Mouse (Mus musculus): ENCODE data around the gene Hspa1l.
"Not testable (repeated sequence)": the region's sequence is repeated elsewhere in the genome, so short reads cannot be mapped to it uniquely, and the experiment has no call there.

Gene Hspa1l

DNA sequence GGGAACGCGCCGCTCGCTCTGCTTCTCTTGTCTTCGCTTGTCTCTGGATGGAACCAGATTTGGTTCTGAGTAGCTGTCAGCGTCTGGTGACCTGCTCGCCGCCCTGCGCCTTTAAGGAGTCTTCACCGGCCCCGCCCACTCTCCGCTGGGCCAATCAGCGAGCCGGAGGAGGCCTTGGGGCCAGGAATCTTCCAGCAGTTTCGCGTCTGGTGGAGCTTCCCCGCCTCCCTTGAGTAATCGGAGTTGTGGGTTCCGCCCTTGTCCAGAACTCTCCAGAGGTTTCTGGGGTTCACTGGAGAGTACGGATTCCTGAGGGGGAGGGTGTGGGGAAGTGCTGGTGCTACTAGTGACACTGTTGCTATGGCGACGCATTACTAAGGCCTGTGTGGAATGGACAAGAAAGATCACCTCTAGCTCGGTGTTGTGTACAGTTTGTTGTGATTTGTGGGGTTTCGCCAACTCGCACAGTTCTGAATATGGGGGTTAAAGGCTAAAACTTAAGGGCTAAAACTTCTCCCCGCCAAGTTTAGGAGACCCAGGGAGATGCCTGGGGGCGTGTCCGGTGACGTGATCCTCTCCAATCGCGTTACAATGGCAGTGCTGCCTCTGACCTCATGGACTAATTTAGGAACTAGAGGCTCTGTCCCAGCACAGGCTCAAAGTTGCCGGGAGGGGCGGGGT lies at the start of gene Hspa1l, which contains the start of gene Hspa1a:
Gene Hspa1l (plus strand): TSS at position 635 of the 681 bp plus-strand sequence.
Gene Hspa1a (minus strand): TSS at position 88 of the 681 bp plus-strand sequence.
- peak; percentile 74 for DNase-seq (ENCODE audit: low spot score)

DNA sequence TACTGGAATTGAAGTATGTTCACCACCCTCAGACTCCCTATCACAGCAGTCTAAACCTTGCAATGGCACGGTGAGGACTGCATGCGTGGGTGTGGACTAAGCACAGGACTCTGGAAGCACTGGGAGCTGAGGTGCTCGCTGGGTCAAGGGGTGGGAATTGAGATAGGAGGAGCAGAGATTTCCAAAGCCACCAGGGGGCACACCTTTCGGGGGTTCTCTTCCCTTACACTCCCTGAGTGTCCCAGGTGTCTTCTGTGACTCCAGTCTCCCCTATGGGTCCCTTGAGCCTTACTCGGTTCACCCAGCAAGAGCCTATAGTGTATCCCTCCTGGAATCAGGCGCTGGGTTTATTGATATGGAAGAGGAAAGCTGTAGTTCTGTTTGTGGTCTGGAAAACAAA lies 49.6 kb upstream of the Hspa1l start:
- DNase-seq (ENCODE audit: low spot score) = no peak

DNA sequence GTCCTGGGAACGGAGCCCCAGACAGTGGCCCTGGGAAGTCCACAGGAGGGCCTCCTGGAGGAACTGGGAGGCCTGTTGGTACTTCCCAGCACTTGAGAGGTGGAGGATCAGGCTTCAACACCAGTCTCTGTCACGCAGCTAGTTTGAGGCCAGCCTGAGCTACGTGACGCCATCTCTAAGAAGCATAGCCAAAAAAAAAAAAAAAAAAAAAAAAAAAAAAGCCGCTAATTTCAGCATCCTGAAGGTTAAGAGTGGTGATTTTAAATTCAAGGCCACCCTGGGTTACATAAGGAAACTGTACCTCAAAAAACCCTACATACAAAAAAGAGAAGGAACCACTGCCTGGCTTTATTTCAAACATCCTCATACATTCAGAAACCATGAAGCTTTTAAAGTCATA lies 48.2 kb upstream of the Hspa1l start:
- DNase-seq (ENCODE audit: low spot score) = no peak

DNA sequence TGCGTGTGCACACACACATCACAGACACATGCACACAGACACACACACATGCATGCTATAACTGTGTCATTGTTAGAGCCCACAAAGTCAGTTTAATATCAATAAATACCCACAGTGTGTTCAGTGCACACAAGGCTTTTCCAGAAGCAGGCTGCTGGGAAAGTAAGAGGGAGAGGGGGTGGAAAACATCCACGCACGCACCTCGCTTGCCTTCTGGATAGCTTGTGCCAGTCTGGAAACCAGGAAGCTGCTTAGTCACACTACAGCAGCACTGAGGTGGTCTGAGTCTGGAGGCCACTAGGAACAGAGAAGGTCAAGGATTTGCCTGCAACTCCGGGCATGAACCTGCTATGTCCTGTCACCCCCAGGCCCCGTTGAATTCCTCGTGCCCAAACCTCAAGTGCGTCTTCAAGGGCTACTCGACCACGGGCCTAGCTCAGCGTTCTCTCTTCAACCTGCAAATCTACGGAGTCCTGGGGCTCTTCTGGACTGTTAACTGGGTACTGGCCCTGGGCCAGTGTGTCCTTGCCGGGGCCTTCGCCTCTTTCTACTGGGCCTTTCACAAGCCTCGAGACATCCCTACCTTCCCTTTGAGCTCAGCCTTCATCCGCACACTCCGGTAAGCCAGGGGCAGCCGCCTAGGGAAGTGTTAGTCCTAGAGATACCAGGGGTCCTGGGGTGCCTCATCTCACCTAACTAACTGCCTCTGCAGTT lies 45.0 kb upstream of the Hspa1l start:
- DNase-seq (ENCODE audit: low spot score) = no peak

DNA sequence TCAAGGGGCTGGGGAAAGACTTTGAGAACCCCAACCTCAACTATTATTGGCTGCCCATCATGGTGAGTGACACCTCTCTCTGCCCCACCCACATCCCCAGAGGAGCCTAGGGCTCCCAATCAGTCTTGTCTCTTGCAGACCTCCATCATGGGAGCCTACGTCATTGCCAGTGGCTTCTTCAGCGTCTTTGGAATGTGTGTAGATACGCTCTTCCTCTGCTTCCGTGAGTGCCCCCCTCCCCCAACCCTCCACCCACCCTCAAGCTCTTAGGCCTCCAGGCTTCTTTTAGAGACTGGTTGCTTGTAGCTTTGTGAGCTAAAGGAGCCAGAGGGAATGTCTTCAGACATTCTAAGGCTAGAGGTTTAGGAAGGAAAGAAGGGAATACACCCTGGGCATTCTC lies 43.7 kb upstream of the Hspa1l start:
- DNase-seq (ENCODE audit: low spot score) = no peak

DNA sequence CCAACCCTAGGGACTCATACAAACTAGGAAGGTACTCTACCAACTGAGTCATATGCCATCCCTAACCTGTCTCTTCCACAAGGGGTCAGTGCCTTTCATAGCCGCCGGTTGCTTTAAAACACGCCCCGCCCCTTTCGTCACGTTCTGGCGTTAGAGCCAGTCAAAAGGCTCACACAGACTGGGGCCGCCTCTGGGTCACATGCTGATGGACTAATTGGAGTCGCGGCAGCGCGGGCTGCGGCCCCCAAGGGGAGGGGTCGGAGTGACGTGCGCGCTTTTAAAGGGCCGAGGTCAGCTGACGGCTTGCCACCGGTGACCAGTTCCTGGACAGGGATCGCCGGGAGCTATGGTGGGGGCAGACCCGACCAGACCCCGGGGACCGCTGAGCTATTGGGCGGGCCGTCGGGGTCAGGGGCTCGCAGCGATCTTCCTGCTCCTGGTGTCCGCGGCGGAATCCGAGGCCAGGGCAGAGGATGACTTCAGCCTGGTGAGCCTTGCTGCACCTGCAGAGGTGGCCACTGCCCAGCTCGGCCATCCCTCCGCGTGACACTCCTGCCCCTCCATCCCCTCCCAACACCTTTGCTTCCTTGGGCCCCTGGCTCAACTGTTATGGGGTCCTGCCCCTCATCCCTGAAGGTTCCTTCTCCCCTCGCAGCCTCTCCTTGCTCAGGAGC lies 41.3 kb upstream of the Hspa1l start, which contains the start of gene Neu1:
Gene Neu1 (plus strand): TSS at position 193 of the 674 bp plus-strand sequence.
- DNase-seq (ENCODE audit: low spot score) = peak; percentile 97

DNA sequence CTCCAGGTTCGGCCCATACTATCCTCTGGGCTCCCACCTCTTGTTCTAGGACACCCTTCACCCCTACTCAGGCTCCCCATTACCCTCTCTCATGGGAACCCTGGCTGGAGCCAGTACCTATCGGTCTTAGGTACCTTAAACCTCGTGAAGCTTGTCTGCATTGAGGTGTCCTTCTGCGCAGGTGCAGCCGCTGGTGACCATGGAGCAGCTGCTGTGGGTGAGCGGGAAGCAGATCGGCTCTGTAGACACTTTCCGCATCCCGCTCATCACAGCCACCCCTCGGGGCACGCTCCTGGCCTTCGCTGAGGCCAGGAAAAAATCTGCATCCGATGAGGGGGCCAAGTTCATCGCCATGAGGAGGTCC lies 40.8 kb upstream of the Hspa1l start:
- DNase-seq (ENCODE audit: low spot score) = no peak

DNA sequence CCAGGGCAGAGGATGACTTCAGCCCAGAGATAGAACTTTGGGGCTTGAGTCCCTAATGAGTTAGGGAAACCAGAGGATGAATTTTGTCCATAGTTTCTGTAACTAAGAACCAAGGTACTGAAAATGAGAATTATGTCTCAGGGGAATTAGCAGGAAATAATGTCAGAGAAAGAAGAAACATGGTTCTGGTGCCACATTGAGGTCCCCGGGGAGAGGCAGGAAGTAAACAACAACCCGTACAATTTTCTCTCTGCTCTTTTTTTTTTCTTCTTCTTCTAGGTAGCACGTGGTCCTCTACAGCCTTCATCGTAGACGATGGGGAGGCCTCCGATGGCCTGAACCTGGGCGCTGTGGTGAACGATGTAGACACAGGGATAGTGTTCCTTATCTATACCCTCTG lies 40.2 kb upstream of the Hspa1l start:
- no peak for DNase-seq (ENCODE audit: low spot score)

DNA sequence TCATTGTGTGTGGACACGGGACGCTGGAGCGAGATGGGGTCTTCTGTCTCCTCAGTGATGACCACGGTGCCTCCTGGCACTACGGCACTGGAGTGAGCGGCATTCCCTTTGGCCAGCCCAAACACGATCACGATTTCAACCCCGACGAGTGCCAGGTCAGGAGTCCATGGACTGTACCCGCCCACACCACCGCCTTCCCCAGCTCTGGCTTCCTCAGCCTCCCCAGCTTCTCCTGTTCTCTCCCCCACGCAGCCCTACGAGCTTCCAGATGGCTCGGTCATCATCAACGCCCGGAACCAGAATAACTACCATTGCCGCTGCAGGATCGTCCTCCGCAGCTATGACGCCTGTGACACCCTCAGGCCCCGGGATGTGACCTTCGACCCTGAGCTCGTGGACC lies 38.5 kb upstream of the Hspa1l start:
- no peak for DNase-seq (ENCODE audit: low spot score)

DNA sequence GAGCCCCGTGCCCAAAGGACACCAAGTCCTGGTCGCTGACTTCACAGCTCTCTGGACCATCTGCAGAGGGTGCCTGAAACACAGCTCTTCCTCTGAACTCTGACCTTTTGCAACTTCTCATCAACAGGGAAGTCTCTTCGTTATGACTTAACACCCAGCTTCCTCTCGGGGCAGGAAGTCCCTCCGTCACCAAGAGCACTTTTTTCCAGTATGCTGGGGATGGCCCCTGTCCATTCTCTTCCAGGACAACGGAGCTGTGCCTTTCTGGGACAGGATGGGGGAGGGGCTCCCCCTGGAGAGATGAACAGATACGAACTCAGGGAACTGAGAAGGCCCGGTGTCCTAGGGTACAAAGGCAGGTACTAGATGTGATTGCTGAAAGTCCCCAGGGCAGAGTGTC lies 37.7 kb upstream of the Hspa1l start:
- DNase-seq (ENCODE audit: low spot score) = no peak

DNA sequence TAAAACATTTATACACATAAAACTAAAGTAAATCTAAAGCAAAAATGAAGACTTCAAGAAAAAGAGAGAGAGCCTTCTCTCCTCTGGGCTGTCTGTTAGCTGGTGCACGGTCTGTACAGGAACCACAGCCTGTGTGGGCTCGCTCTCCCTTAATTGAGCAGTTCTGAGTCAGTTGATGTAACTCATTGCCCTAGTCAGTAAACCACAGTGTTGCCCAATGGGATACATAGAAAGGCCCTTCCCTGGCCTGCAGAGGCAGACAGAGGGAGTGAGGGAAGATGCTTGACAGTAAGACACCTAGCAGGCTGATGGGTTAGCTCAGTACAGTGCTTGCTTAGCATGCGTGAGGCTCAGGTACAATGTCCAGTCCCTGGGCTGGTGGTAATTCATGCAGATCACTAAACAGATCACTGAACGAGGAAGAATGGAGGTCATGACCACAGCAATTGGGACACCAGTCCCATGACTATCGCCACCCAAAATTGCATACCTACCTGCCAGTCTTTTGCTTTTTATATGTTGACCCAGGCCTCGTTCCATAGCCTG lies 34.5 kb upstream of the Hspa1l start:
- no peak for DNase-seq (ENCODE audit: low spot score)

DNA sequence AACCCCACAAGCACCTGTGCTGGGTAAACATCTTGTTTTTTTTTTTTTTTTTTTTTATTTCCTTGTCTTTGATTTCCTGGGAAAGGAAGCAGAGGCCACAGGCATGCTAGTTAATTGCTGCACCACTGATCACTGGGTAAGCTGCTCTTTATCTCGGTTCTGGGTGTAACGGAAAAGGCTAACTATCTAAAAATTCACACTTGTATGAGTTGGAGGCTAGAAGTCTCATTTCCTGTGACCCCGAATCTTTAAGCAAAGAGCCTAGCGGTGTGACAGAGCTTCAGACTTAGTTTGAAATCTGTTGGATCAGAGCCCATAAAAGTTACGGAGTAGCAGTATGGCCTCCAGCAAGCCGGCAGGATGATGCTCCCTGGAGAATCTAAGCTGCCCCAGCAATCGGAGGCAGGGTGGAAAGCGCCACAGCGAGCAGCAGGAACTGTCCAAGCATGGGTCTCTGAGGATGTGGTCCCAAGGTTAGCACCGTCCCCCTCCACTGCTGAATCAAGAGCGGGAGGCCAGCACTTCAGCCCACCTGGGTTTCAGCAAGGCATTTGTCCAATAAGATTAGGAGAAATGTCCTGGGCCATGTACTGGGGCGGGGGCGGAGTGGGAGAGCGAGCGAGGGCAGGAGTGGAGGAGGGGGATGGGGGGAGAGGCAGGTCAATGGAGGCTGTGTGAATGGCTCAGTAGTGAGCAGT lies 31.0 kb upstream of the Hspa1l start:
- no peak for DNase-seq (ENCODE audit: low spot score)

DNA sequence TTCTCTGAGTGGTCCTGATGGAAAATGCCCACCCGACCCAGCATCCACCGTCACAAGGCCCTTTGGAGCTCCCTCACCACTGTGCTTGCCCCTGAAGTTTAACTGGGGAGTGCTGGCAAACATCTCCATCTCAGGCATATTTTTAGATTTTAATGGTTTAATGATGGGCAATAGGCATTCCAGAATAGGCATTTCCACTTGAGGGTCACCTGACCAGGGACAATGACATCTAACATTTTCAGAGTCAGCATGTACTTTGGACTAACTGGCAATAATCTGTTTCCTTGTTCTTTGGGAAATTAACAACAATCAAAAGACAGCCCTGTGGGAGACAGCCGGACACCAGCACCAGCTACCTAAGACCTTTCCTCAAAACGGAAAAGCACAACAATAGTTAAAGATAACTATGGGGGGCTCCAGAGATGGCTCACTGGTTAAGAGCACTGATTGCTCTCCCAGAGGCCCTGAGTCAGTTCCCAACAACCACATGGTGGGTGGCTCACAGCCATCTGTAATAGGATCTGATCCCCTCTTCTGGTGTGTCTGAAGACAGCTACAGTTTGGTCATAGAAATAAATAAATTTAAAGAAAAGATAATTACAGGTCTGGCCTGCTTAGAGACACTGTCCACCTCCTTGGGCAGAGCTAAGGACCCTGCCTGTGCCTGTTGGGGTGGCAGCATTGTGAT lies 29.2 kb upstream of the Hspa1l start:
- no peak for DNase-seq (ENCODE audit: low spot score)

DNA sequence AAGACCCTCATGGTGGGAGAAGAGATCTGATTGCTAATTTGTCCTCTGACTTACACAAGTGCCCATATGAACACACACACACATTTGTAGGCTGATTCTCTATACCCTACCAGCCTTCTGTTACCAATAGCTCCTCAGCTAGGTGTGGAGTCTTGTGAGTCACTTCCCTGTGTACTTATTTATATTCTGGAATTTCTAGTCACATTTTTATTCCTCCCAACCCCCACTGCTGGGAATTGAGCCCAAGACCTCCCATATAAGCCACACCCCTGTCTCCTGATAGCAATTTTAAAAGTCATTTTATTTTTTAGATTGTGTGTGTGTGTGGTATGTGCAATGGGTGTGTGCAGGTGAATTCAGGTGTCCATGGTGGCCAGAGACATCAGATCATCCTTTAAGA lies 28.1 kb upstream of the Hspa1l start:
- DNase-seq (ENCODE audit: low spot score) = no peak

DNA sequence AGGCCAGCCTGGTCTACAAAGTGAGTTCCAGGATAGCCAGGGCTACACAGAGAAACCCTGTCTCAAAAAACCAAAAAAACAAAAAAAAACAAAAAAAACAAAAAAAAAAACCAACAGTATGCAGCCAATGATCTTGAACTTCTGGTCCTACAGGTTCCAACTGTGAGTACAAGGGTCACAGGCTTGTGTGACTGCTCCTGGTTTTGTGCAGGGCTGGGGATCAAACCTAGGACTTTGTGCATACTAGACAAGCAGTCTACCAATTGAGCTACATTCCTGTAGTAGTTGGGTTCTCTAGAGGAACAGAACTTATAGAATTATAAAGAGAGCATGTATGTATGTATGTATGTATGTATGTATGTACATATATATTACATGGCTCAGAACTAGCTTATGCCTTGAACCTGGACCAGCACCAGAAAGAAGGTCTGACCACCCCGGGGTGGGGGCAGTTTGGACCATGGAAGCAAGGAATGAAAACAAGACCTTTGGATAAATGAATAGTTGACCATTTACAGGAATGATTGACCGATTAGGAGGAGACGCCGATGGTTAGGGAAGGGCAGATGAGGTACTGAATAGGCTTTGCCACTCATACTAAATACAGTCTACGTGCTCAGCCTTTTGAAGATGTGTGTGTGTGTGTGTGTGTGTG lies 25.9 kb upstream of the Hspa1l start:
- no peak for DNase-seq (ENCODE audit: low spot score)

DNA sequence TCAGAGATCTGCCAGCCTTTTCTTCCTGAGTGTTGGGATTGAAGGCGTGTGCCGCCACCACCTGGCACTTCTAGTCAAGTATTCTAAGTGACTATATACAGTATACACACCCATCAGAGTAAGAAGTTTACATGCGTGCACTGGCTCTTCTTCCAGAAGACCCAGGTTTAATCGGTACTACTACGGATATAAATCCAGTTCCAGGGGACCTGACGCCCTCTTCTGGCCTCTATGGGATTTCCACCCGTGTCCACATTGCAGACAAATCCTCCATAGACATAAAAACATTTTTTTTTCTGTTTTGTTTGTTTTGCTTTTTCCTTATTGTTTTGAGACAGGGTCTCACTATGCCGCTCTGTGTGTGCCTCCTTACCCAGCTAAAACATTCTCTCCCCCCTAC lies 24.9 kb upstream of the Hspa1l start:
- DNase-seq (ENCODE audit: low spot score) = no peak

DNA sequence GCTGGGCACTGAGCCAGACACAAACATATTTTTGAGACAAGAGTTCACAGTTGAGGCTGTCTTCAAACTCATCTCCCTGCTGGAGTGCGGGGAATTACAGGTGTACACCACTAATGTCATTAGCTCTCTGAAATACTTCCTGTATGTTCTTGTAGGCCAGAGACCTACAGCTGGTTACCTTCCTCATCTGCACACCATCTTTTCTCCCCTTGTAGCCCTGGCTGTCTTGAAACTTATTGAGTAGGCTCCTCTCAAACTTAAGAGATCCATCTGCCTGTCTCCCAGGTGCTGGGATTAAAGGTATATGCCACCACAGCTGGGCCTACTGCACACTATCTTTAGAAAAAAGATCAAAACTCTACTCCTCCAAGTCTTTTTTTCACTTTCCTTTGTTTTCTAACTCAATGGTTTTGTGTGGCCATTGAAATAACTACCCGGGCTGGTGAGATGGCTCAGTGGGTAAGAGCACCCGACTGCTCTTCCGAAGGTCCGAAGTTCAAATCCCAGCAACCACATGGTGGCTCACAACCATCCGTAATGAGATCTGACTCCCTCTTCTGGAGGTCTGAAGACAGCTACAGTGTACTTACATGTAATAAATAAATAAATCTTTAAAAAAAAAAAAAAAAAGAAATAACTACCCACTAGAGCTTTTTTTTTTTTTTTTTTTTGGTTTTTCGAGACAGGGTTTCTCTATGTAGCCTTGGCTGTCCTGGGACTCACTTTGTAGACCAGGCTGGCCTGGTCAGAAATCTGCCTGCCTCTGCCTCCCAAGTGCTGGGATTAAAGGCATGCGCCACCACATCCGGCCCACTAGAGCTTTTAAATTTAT lies 23.6 kb upstream of the Hspa1l start:
- not testable (repeated sequence) for DNase-seq (ENCODE audit: low spot score)

DNA sequence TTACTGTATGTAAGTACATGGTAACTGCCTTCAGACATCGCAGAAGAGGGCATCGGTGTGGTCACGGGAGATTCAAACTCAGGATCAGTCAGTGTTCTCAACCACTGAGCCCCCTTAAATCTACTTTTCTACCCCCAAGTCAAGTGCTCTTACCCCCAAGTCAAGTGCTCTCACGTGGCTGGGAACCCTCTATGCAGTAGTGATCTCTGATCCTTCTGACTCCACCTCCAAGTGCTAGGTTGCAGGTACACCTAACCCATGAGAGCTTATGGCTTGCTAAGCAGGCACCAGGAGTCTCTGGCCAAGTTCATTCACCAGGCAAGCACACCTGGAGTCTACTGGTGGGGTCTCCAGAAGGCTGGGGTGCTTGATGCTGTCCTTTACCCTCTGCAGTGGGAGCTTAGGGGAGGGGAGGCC lies 22.9 kb upstream of the Hspa1l start:
- DNase-seq (ENCODE audit: low spot score) = no peak

DNA sequence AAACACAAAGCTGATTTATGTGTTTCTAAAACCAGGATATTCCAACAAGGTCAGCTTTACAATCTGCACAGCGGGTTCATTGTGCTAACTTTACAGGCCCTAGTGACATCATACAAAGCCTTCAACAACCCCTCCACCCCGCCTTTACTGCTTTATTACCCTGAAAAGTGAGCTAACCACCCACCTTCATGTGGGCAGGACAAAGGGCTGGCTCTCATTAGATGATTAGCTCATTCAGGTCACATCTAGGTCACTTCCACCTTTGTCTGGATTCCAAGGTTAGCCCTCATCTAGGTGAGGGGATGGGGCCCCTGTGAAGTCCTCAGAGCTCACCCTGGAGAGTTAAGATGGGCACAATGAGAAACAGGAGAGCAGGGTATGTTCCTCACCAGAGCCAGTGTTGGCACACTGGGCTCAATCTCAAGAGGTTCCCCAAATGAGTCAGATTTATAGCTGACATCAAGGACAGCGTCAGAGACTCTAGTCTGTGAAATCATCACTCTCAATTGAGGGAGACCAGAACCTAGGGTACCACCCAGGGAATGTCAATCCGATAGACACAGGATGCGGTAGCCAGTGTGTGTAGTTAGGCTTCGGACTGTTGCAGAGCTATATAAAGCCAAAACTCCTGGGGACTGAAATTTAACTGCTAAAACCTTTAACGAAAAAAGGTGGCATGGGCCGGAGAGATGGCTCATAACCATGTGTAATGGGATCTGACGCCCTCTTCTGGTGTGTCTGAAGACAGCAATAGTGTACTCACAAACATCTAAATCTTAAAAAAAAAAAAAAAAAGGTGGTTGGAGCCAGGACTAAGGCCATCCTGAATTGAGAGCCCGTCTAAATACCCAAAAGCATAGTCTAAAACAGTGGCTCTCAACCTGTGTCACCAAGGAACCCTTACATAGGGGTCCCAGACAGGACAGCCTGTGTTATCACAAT lies 21.7 kb upstream of the Hspa1l start:
- no peak for DNase-seq (ENCODE audit: low spot score)

Data from left cerebral cortex, adult 11 months (tissue).